Mouse (Mus musculus) left cerebral cortex, adult 11 months (tissue): ENCODE measurements around the gene Nsun3.

Experiments
- DNase-seq: peaks from one replicate; pipeline ENCODE4 v3.0.0; 2022; ENCODE audit warnings: low spot score

Gene Nsun3

DNA sequence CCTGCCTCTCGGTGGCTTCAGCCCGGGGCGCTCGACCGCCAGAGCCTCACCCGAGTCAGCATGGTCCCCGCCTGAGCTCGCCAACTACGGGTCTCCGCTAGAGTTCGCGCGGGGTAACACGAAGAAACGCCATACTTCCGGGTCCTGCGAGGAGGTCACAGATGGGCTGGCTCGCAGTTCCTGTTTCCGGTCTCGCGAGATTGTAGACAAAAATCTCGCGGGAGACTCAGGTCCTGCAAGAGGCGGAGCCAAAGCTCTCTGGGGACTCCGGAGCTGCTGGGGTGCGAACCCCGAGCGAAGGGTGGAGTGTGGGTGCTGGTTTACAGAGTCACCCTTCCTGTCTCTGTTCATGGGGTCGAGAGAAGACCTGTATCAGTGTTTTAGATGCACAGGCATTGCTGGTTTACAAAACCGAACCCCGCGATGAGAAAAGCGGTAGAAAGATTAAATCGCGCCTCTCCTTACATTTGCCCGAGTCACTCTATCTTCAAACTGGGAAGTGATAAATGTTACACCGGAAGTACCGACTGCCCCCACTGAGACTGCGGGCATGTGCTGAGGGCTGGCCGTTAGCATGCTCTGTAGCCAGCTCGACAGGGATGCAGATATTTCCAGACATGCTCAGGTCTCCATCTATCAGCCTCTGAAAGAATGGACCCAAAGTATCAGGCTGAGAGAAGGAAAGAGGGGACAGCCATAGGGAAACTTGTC, at the start of gene Nsun3:
Gene Nsun3, minus strand, starts transcription at position 198 of the 711 bp plus-strand sequence.
- peak; percentile 91 for DNase-seq

DNA sequence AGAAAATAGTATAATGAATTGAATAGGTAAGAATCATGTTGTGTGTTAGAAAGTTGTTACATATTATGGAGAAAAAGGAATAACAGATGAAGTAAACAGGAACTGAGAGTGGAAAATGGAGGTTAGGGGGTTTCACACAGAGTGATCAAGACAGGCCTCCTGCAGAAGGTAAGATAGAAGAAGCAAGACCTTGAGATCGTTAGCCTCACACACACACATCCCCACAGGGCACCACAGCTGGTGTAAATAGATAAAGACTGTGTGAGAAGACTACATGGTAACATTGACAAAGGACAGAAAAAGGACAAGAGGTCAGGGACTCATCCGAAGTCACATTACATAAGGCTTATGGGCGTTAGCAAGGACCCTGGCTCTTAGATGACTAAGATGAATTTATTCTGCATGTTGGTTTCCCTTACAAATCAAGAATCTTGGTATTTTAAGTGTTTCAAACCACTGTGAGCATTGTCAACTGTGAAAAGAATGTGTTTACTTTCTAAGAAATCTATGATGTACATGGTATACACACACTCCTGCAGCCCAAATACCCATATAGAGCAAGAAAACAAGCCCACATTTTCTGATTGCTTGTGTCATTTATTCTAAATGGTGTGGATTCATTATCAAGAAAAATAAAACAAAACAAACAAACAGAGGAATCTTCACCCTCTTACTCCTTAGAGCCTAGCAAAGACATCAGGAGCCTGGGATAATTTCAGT, 47.6 kb upstream of the Nsun3 start:
- no peak for DNase-seq

DNA sequence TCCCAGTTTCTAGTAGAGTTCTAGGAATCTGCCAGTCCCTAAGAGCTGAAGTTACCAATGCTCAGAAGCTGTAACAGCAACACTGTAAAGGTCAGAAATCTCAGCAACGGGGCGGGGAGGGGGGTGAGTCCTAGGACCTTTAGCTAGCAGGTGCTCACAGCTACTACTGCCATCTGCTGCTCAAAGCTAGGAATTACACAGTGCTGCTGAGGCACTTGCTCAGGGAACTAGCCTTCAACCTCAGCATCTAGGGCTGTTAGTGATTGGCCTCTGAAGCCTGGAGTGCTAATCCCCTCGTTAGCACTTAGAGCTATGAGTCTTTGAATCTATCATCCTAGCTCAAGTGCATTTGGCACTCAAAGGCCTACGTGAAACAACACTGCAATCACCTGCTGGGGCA, 45.9 kb upstream of the Nsun3 start:
- no peak for DNase-seq

DNA sequence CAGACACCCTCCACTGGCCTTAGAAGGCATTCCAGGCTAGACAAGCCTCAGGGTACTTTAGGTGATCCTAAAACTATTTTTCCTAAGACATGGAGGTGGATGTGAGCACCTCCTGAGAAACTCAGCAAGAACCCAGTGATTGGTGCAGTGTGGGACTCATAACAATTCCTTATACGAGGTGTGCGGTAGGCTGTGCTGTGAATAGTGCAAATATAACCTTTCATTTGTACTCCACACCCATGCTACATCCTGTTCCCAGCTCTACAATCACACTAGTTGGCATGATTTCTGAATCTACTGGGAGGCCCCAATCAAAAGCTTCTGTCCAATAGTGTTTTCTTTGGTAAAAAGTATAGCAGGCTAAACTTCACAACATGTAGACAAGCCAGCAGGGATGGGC, 45.4 kb upstream of the Nsun3 start:
- DNase-seq = no peak

DNA sequence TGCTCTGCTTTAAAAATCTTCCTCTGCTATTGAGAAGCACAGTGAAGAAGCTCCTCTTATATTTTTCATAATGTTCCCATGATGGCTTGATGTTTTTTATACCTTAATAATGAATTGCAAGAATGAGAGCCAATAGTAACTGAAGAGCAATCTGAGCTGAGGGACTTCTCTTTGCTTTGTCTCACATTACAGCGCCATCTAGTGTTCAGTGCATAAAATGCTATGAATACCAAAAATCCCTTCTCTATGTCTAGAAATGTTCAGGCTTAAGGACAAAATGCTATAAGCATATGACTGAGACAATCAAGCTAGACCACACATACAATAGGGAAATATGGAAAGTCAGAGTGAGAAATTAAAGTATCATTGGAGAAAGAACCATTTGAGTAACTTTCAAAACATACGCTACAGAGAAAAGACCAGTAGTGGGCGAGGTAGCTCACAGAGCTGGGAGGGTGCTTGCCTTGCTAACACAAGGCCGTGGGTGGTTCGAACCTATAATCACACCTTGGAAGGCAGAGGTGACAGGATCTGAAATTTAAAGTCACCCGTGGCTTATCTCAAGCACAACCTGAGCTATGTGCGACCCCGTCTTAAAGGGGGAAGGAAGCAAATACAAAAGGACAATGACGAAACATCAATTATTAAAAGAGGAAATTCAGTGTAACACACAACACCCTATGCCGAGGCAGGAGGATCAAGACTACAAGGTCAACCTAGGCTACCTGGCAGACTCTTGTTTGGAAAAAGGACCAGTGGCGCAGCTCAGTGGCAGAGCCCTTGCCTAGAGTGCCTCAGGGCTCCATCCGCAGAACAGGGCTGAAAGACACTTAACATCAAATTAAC, 39.8 kb upstream of the Nsun3 start:
- no peak for DNase-seq

DNA sequence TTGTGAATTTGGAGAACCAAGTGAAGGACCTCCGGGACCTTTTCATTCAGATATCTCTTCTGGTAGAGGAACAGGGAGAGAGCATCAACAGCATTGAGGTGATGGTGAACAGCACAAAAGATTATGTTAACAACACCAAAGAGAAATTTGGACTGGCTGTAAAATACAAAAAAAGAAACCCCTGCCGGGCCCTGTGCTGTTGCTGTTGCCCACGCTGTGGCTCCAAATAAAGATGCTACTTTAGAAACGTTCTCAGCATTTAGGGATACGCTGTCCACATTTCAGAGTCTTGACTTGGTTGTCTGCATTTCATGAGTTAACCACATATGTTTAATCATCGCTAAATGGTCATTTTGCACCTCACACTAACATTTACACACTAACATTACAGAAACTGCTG, 35.9 kb upstream of the Nsun3 start:
- DNase-seq = no peak

DNA sequence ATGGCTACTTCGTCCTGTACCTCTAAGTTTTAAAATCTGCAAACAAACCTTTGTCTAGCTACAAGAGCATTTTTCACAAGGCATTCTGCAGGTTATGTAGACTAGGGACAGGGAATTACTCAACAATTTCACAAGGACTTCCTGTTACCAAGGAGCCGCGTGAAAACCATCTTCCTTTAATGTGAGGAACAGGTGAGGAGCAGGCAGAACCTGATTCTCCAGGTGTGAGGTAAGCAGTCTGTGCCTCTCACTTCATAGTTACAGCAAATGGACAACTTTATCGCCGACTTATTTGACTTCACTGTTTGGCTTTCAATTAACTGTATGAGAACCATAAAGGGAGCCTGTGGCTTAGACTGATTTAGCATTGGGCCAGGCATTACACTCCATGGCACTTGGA, 27.9 kb upstream of the Nsun3 start, which contains the start of gene Stx19:
Gene Stx19, plus strand, starts transcription at position 186 of the 400 bp plus-strand sequence.
- DNase-seq = no peak

DNA sequence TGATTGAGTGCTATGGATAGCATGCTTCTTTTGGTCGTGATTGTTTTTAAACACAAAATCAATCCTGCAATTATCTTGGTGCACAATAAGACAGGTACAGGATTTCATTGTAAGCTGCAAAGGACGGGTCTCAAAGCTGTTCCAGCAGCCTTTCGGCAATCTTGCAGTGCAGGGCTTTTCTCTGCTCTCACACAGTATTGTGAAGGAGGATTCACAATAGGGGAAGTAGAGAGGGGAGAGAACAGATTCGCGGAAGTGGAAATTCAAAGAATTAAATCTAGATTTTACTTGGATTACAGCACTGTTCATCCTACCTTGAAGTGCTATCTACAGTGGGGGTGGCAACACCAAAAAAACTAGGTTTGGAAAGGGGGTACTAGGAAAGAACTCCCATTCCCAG, 27.2 kb upstream of the Nsun3 start:
- no peak for DNase-seq

DNA sequence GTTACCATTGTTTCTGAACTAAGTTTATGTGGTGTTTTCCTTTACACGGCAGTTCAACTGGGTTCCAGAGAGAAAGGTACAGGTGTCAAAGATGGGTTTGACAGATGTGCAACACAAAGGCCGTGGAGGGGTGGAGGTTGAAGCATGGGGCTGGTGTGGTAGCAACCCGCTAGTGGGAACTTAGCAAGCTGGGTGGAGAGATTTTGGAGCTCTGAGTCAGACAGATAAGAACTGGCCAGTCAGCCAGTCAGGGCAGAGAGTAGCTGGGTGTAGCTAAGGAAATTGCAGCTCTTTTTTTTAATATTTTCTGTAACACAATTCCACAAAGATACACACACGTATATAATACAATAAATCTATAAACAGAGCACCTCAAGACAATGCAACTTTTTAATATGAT, 24.2 kb upstream of the Nsun3 start:
- DNase-seq = no peak

DNA sequence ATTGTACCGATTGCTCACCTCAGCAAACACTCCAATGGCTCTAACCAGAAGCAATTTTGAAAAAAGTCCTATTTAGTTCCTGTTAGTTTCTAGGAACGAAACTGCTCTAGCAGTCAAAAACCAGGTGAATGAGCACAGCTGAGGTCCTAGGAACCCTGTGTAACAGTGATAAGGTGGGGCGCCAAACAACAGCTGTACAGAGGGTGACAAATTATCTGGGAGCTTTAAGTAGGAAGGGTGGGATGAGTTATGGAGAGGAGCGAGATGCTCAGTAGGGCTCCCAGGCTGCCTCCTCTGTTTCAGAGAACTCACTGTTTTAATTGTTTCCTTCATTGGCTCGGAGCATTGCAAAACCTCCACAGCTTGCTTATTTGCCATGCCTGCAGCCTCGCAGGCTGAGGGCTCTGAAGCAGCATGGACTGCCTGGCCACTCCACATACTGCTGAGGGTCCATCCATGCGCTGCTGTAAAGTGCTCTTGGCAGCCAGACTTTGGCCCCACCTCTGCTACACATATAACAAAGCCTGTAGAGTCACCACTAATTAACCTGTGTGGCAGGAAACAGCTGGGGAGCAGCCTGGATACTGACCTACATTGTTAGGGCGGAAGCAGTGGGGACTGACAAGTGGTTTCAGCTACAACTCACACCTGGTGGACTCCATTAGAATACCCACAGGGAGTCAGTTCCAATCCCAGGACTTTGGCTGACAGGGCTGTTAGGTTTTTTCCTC, 20.8 kb upstream of the Nsun3 start:
- DNase-seq = no peak

DNA sequence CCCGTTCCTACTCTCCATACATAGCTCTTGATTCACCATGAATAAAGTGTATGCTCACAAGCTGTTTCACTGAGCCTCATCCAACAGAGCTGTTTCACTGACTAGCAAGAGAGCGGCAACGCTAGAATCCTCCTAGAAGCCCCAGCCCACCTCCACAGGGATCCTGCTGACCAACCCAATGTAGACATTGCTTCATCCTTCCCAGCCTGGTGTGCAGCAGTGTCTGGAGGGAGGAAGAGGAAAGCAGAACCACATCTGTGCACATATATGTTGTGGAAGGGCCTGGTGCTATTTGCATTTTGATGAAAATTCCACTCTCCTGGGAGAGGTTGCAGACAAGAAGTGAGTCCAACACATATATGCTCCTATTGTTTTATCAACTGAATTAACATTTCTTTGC, 18.0 kb upstream of the Nsun3 start:
- no peak for DNase-seq

DNA sequence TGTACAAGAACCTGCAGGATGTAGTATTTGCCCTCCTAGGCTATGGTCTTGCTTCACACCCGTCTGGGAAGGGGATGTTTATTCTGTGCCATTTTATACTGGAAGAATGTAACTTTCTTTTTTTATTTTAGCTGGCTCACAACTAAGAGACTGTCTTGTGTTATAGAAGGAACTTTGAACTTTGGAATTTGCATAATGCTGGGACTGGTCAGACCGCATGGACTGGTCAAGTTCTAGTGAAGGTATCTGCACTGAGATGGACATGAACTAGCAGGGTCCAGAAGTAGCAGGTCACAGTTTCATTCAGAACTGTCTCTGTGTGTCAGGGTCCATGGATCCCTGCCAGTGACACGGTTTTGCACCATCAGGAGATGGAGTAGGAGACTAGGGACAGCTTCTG, 13.2 kb upstream of the Nsun3 start:
- DNase-seq = no peak

DNA sequence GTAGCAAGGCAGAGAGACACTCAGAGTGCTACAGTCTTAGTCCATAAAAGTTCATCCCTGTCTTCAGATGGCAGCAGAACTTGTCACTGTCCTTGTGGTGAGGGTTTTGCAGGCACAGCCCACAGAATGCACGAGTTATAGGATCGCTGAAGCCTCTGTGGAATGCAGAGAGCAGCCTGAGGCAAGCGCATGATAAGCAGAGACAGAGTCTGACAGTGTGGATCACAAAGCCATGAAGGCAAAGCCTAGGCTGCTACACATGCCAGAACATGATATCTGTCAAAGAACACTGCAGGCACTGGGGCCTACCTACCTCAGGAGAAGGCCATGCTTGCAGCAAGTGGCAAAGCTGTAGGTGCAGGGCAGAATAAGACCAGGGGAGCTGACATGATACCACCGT, 12.8 kb upstream of the Nsun3 start:
- no peak for DNase-seq

DNA sequence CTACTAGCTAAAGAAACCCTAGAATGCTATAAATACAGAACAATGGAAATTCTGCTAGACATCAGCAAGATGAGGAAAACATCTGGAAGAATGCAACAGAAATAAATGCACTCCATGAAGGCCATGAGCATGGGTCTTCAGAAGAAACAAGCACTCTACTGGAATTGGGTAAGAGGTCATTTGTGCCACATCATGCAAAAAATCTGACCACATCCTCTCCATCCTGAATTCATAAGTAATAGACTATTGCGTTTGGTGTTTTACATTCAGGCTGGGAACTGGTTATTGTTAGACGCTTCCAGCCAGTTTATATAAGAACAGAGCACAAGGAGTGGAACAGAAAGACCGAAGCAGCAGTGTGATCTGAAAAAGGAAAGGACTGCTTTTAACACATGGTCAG, 12.2 kb upstream of the Nsun3 start:
- no peak for DNase-seq

DNA sequence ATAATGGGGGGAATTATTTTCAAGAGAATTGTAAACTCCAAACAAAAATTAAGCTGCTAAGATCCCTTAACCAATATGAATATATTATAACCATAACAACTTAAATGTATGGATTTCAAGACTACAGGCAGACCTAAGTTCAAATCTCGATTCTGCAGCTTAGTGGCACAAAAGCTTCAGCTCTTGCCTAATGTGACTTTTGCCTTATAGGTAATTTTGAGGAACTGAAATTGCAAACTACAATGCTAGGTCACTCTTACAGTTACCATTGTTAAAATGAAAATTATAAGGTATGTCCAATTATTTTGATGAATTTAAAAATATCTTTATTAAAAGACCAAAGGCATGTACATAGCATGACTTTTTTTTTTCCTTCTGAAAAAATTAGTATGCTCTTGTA, 10.0 kb upstream of the Nsun3 start:
- no peak for DNase-seq

DNA sequence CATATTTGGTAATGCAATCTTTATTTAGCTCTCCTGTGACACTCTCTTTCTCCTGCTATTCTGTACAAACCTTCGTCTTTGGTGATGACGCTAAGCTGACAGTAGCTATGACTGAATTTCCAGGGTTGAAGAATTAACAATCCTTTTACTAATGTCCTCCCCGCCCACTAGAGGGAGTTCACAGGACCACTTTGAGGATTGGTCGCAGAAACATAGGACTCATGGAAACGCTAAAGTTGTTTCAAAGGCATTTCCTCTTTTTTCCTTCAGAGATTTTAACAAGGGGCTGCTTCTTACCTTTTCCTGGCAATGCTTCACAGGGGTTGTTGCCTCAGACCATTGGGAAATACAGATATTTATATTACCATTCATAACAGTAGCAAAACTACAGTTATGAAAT, 4.4 kb downstream of the Nsun3 start:
- no peak for DNase-seq

DNA sequence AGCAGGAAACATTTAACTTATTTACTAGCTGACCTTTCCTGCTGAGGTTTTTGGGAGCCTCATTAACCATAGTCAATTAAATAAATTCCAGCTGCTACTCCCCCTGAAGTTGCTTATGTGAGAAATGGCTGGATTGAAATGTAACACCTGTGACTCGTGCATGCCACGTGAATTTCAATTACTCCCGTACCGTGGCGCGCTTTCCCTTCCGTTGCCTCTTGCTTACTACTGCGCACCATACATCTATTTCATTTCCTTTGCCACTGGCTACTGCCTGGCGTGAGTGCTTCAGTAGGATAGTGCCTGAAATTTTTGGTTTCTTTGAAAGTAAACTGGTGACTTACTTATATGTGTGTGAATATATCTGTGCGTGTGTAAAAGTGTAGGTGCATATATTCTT, 8.3 kb downstream of the Nsun3 start:
- no peak for DNase-seq

DNA sequence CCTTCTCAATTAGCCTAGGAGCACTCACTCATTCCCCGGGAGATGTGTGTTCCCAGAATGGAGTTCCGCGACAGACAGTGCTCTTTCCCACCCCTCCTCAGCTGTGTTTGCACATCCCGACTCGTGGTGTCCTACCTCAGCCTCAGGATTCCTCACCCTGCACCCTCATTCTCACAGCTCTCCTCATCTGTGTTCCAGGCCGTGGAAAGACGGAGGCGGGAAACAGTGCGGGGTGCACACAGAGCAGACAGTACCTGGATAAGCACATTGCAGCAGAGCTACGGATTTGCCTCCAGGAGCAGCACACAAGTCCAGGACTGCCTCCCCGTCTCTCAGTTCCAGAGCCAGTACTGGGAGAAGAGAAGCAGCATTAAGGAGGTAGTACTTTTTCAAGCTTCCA, 10.6 kb downstream of the Nsun3 start:
- no peak for DNase-seq

DNA sequence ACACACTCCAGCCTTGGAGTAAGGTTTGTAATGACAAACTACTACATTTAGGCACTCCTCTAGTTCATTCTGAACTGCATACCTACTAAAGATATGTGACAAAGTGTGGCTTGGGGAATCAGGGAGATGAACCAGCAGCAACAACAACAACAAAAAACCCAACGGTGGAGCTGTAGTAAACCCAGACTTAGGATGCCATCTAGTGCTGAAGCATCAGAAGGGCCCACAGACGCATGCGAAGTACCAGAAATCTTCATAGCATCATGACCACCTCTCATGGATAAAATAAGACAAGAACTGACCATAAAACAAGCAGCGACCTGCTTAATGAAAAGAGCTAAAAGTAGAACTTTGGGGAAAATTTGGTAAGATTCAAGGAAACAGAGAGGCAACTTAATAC, 13.2 kb downstream of the Nsun3 start:
- no peak for DNase-seq

DNA sequence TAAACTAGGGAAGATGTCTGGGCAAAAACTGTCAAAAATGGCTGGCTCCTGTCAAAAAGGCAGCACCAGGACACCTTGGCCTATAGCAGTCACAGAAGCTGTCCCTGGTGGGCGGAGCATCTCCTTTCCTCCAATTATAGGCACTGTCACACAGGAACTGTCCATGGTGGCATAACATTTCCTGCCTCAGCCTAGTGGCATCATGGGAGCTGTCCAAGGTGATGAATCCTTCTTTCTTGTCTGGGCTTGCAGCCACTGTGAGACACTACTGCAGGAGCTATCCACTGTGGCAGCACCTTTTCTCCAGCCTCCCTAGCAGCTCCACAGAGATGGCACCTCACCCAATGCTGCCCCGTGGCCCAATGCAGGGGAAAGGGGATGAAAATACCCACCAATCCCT, 28.3 kb downstream of the Nsun3 start:
- DNase-seq = no peak

DNA sequence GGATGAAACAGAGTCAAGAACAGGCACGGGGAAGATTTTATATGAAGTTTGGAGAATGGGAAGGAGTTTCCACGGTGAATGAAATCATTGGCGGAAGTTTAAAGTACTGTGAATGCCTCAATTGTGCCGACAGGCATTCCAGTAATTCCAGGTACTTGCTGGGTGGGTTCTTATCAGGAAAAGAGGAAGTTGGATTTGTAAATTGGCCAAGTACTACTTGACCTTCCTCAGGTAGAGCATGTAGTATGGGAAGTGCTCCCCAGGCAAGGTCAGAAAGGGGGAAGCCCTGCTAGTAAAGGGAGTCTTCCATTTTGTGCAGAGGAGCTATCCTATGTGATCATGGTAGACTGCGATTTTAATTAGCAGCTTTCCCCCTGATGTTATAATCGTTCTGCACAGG, 31.3 kb downstream of the Nsun3 start:
- DNase-seq = no peak

DNA sequence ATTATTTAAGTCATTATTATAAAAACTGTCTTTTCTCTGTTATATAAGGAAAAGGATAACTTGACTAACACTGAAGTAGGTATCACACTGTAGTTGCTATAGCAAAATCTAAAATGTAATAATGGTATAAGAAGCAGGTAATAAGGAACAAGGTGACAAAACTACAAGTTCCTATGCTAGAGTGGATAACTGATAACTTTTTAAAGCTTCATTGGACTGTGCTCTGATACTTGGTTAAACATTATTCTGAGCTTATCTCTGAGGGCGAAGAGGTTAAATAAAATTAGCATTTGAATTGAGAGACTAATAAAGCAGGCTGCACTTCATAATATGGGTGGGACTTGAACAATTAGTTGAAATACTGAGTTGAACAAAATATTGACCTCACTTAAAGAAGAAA, 33.0 kb downstream of the Nsun3 start:
- DNase-seq = no peak
